Mouse (Mus musculus): ENCODE measurements around the gene Slc26a11.

GRCm38 (mm10) chr11:119339637-119340036 lies 15.7 kb upstream of the Slc26a11 start:
- no peak for TF ChIP-seq USF1 (IDR thresholded peaks at IDR 0.05; ENCODE audit: low read depth)
- TF ChIP-seq MYOG (IDR thresholded peaks at IDR 0.05; ENCODE audit: control insufficient read depth in 1 of 3, insufficient read depth in 1 of 3, insufficient read length in 2 of 3, low read depth in 2 of 3), result no peak
- no peak for TF ChIP-seq POLR2A (IDR thresholded peaks at IDR 0.05; ENCODE audit: insufficient read length, low read depth)
- no peak for TF ChIP-seq TCF12 (IDR thresholded peaks at IDR 0.05; ENCODE audit: insufficient read depth, poor library complexity, severe bottlenecking)
- no peak for TF ChIP-seq MAX (IDR thresholded peaks at IDR 0.05; ENCODE audit: low read depth)
- TF ChIP-seq POLR2AphosphoS2 (IDR thresholded peaks at IDR 0.05; ENCODE audit: insufficient read length, low read depth), result no peak
- TF ChIP-seq MYOD1 (IDR thresholded peaks at IDR 0.05; ENCODE audit: control insufficient read depth in 1 of 3, insufficient read length in 2 of 3, low read depth in 2 of 3), result no peak
- TF ChIP-seq E2F4 (IDR thresholded peaks at IDR 0.05; ENCODE audit: insufficient read depth), result no peak
- TF ChIP-seq CEBPB (IDR thresholded peaks at IDR 0.05; ENCODE audit: insufficient read depth, poor library complexity, severe bottlenecking), result no peak
- TF ChIP-seq REST (IDR thresholded peaks at IDR 0.05; ENCODE audit: insufficient read depth, insufficient read length), result no peak

Measured in myocyte (in vitro differentiated cells).